Mouse (Mus musculus) MEL (cell line): ENCODE measurements around the gene Arih2. TPM values are rescaled to one million over a fixed set of nuclear protein-coding genes. Genes with fewer than 3 reads are reported as not detected.

ENCODE experiments used
- DNase-seq: peaks from one replicate; pipeline ENCODE4 v3.0.0; 2011; ENCODE audit warnings: low read depth, low spot score
- H3K27ac ChIP-seq: 2 replicates; pipeline ENCODE4 v1.5.1; 2012; ENCODE audit warnings: low read depth, mild to moderate bottlenecking, control low read depth, low read length, moderate library complexity; ENCODE audit not compliant: control insufficient read depth
- H3K27me3 ChIP-seq, 2 experiments: fragments of 150-350 bp in 1 of 2; sonication (generic) in 1 of 2; 2 replicates each; pipeline ENCODE4 v1.6.1; 2012; ENCODE audit warnings: low read length in 2 of 2, mild to moderate bottlenecking in 2 of 2, improper control_type of control experiment in 1 of 2, moderate library complexity in 1 of 2; ENCODE audit not compliant: insufficient read depth in 2 of 2, control insufficient read depth in 1 of 2
- H3K36me3 ChIP-seq, 2 experiments: 2 replicates each; pipeline ENCODE4 v1.6.1; 2012 to 2014; ENCODE audit warnings: low read length in 2 of 2, improper control_type of control experiment in 1 of 2, inconsistent platforms in 1 of 2, mild to moderate bottlenecking in 1 of 2; ENCODE audit not compliant: insufficient read depth in 2 of 2, control insufficient read depth in 1 of 2
- H3K4me1 ChIP-seq, 2 experiments: fragments of 150-350 bp in 1 of 2; sonication (generic) in 1 of 2; 2 replicates each; pipeline ENCODE4 v1.6.1; 2012; ENCODE audit warnings: low read length in 2 of 2, improper control_type of control experiment in 1 of 2, mild to moderate bottlenecking in 1 of 2; ENCODE audit not compliant: insufficient read depth in 2 of 2, control insufficient read depth in 1 of 2
- H3K4me3 ChIP-seq, 2 experiments: fragments of 150-350 bp in 1 of 2; sonication (generic) in 1 of 2; 2 replicates each; pipeline ENCODE4 v1.5.1; 2012; ENCODE audit warnings: low read depth in 2 of 2, low read length in 2 of 2, mild to moderate bottlenecking in 2 of 2, moderate library complexity in 2 of 2, control low read depth in 1 of 2, improper control_type of control experiment in 1 of 2; ENCODE audit not compliant: control insufficient read depth in 1 of 2, insufficient read depth in 1 of 2
- H3K79me2 ChIP-seq: 2 replicates; pipeline ENCODE4 v1.6.1; 2012; ENCODE audit warnings: mild to moderate bottlenecking, low read length, moderate library complexity; ENCODE audit not compliant: control insufficient read depth, poor library complexity, insufficient read depth
- H3K9ac ChIP-seq: 2 replicates; pipeline ENCODE4 v1.6.1; 2012; ENCODE audit warnings: low read depth, mild to moderate bottlenecking, control low read depth, low read length, moderate library complexity; ENCODE audit not compliant: control insufficient read depth, poor library complexity, severe bottlenecking
- H3K9me3 ChIP-seq: fragments of 150-350 bp; sonication (generic); replicated peaks from 2 replicates; pipeline ENCODE4 v1.6.1; 2012; ENCODE audit warnings: mild to moderate bottlenecking, low read length, improper control_type of control experiment, moderate library complexity; ENCODE audit not compliant: insufficient read depth
- BHLHE40 ChIP-seq: IDR thresholded peaks from 2 replicates; pipeline ENCODE4 v1.6.1; 2012; ENCODE audit warnings: low read depth, mild to moderate bottlenecking, inconsistent platforms, low read length, improper control_type of control experiment, borderline replicate concordance
- CHD1 ChIP-seq: IDR thresholded peaks from 2 replicates; pipeline ENCODE4 v1.6.1; 2012; ENCODE audit warnings: low read depth, mild to moderate bottlenecking, inconsistent platforms, low read length, improper control_type of control experiment
- CHD2 ChIP-seq: IDR thresholded peaks from 2 replicates; pipeline ENCODE4 v1.6.1; 2011; ENCODE audit warnings: low read length, improper control_type of control experiment
- CTCF ChIP-seq, 3 experiments: IDR thresholded peaks in 2 of 3; conservative IDR thresholded peaks in 1 of 3; 2 replicates each; pipeline ENCODE4 v1.5.1; 2011 to 2012; ENCODE audit warnings: low read length in 3 of 3, low read depth in 2 of 3, mild to moderate bottlenecking in 2 of 3, improper control_type of control experiment in 1 of 3, inconsistent platforms in 1 of 3, mixed read lengths in 1 of 3, moderate library complexity in 1 of 3; ENCODE audit not compliant: control insufficient read depth in 1 of 3, insufficient read depth in 1 of 3, poor library complexity in 1 of 3, severe bottlenecking in 1 of 3
- E2F4 ChIP-seq: IDR thresholded peaks from 2 replicates; pipeline ENCODE4 v1.6.1; 2011; ENCODE audit warnings: low read depth, low read length, improper control_type of control experiment, borderline replicate concordance
- ELF1 ChIP-seq: IDR thresholded peaks from 2 replicates; pipeline ENCODE4 v1.6.1; 2014; ENCODE audit warnings: low read depth, mild to moderate bottlenecking, inconsistent platforms, low read length, improper control_type of control experiment, moderate library complexity
- EP300 ChIP-seq, 2 experiments: IDR thresholded peaks; 2 replicates each; pipeline ENCODE4 v1.6.1; 2011; ENCODE audit warnings: improper control_type of control experiment in 2 of 2, low read length in 2 of 2, low read depth in 1 of 2, mild to moderate bottlenecking in 1 of 2
- ETS1 ChIP-seq: IDR thresholded peaks from 2 replicates; pipeline ENCODE4 v1.6.1; 2012; ENCODE audit warnings: low read depth, mild to moderate bottlenecking, inconsistent platforms, low read length, improper control_type of control experiment, moderate library complexity
- GABPA ChIP-seq: IDR thresholded peaks from 2 replicates; pipeline ENCODE4 v1.6.1; 2012; ENCODE audit warnings: low read depth, mild to moderate bottlenecking, inconsistent platforms, low read length, improper control_type of control experiment, moderate library complexity
- GATA1 ChIP-seq: IDR thresholded peaks from 2 replicates; pipeline ENCODE4 v1.6.1; 2011; ENCODE audit warnings: low read depth, low read length, improper control_type of control experiment
- HCFC1 ChIP-seq: IDR thresholded peaks from 2 replicates; pipeline ENCODE4 v1.6.1; 2012; ENCODE audit warnings: low read depth, mild to moderate bottlenecking, inconsistent platforms, low read length, improper control_type of control experiment, moderate library complexity
- JUND ChIP-seq: IDR thresholded peaks from 2 replicates; pipeline ENCODE4 v1.6.1; 2011; ENCODE audit warnings: low read depth, mild to moderate bottlenecking, improper control_type of control experiment, low read length
- MAFK ChIP-seq: IDR thresholded peaks from 2 replicates; pipeline ENCODE4 v1.6.1; 2011; ENCODE audit warnings: low read depth, mild to moderate bottlenecking, low read length, improper control_type of control experiment, borderline replicate concordance
- MAX ChIP-seq: IDR thresholded peaks from 2 replicates; pipeline ENCODE4 v1.6.1; 2011; ENCODE audit warnings: low read length, improper control_type of control experiment
- MAZ ChIP-seq: IDR thresholded peaks from 2 replicates; pipeline ENCODE4 v1.6.1; 2012; ENCODE audit warnings: low read depth, mild to moderate bottlenecking, inconsistent platforms, low read length, improper control_type of control experiment
- MXI1 ChIP-seq: IDR thresholded peaks from 2 replicates; pipeline ENCODE4 v1.6.1; 2011; ENCODE audit warnings: mild to moderate bottlenecking, low read depth, low read length, improper control_type of control experiment
- MYB ChIP-seq: IDR thresholded peaks from 2 replicates; pipeline ENCODE4 v1.6.1; 2011; ENCODE audit warnings: mild to moderate bottlenecking, low read depth, low read length, improper control_type of control experiment
- NELFE ChIP-seq: IDR thresholded peaks from 2 replicates; pipeline ENCODE4 v1.6.1; 2011; ENCODE audit warnings: low read depth, low read length, improper control_type of control experiment
- NRF1 ChIP-seq: IDR thresholded peaks from 2 replicates; pipeline ENCODE4 v1.6.1; 2014; ENCODE audit warnings: low read depth, mild to moderate bottlenecking, inconsistent platforms, low read length, improper control_type of control experiment, moderate library complexity; ENCODE audit not compliant: poor library complexity, insufficient read depth, severe bottlenecking
- POLR2A ChIP-seq, 2 experiments: IDR thresholded peaks; 2 replicates each; pipeline ENCODE4 v1.6.1; 2011 to 2012; ENCODE audit warnings: low read length in 2 of 2, mild to moderate bottlenecking in 2 of 2, control low read depth in 1 of 2, improper control_type of control experiment in 1 of 2, low read depth in 1 of 2, moderate library complexity in 1 of 2; ENCODE audit not compliant: control insufficient read depth in 1 of 2, insufficient read depth in 1 of 2, poor library complexity in 1 of 2
- POLR2AphosphoS2 ChIP-seq: IDR thresholded peaks from 2 replicates; pipeline ENCODE4 v1.6.1; 2011; ENCODE audit warnings: low read length, improper control_type of control experiment
- POLR2AphosphoS5 ChIP-seq: IDR thresholded peaks from 2 replicates; pipeline ENCODE4 v1.6.1; 2012; ENCODE audit warnings: low read depth, borderline replicate concordance, mild to moderate bottlenecking, inconsistent platforms, low read length, moderate library complexity, mixed read lengths
- RAD21 ChIP-seq: IDR thresholded peaks from 2 replicates; pipeline ENCODE4 v1.6.1; 2011; ENCODE audit warnings: mild to moderate bottlenecking, low read depth, low read length, improper control_type of control experiment
- RCOR1 ChIP-seq: IDR thresholded peaks from 2 replicates; pipeline ENCODE4 v1.6.1; 2012; ENCODE audit warnings: low read depth, mild to moderate bottlenecking, inconsistent platforms, low read length, improper control_type of control experiment
- SIN3A ChIP-seq: IDR thresholded peaks from 2 replicates; pipeline ENCODE4 v1.6.1; 2012; ENCODE audit warnings: low read length, improper control_type of control experiment, inconsistent platforms
- SMC3 ChIP-seq: IDR thresholded peaks from 2 replicates; pipeline ENCODE4 v1.6.1; 2011; ENCODE audit warnings: low read depth, low read length, improper control_type of control experiment
- TAL1 ChIP-seq: IDR thresholded peaks from 2 replicates; pipeline ENCODE4 v1.6.1; 2012; ENCODE audit warnings: mild to moderate bottlenecking, inconsistent platforms, low read length, moderate library complexity, mixed read lengths
- TBP ChIP-seq: IDR thresholded peaks from 2 replicates; pipeline ENCODE4 v1.8.0; 2011; ENCODE audit warnings: low read depth, low read length, improper control_type of control experiment
- TCF12 ChIP-seq: IDR thresholded peaks from 2 replicates; pipeline ENCODE4 v1.6.1; 2014; ENCODE audit warnings: low read depth, mild to moderate bottlenecking, inconsistent platforms, low read length, improper control_type of control experiment, moderate library complexity
- UBTF ChIP-seq: IDR thresholded peaks from 2 replicates; pipeline ENCODE4 v1.6.1; 2012; ENCODE audit warnings: low read depth, mild to moderate bottlenecking, inconsistent platforms, low read length, improper control_type of control experiment, moderate library complexity, borderline replicate concordance; ENCODE audit not compliant: insufficient read depth
- USF2 ChIP-seq, 2 experiments: IDR thresholded peaks; 2 replicates each; pipeline ENCODE4 v1.6.1; 2011 to 2012; ENCODE audit warnings: improper control_type of control experiment in 2 of 2, low read length in 2 of 2, borderline replicate concordance in 1 of 2, inconsistent platforms in 1 of 2, low read depth in 1 of 2, mild to moderate bottlenecking in 1 of 2; ENCODE audit not compliant: insufficient read depth in 1 of 2
- ZKSCAN1 ChIP-seq: IDR thresholded peaks from 2 replicates; pipeline ENCODE4 v1.6.1; 2012; ENCODE audit warnings: low read depth, mild to moderate bottlenecking, inconsistent platforms, low read length, improper control_type of control experiment, moderate library complexity
- ZNF384 ChIP-seq: IDR thresholded peaks from 2 replicates; pipeline ENCODE4 v1.6.1; 2012; ENCODE audit warnings: low read depth, mild to moderate bottlenecking, inconsistent platforms, low read length, improper control_type of control experiment
- polyA plus RNA-seq, 2 experiments: library from polyadenylated mRNA; stranded (reverse) in 1 of 2; unstranded in 1 of 2; fragments of >175 nt in 1 of 2; fragments of >200 nt in 1 of 2; gene quantifications; 2 replicates each; pipeline versions ENCODE4 v1.2.1 to v1.2.4; 2012; ENCODE audit warnings: low replicate concordance in 2 of 2, low read depth in 1 of 2; ENCODE audit not compliant: insufficient read length in 2 of 2, insufficient read depth in 1 of 2, missing spikeins in 1 of 2
- total RNA-seq: library from RNA; depleted of rRNA; stranded (reverse); fragments of 300-350 nt; gene quantifications from 2 replicates; pipeline ENCODE4 v1.2.3, GENCODE M21; 2012

Gene Arih2
- total and polyA plus RNA-seq, 3 experiments, result 59.6 to 66.5 TPM; not detected in 1

- TF ChIP-seq GABPA (no peak), JUND (no peak), MYB (no peak), ZNF384 (peak; percentile 86), HCFC1 (peak; percentile 26; the same call in 1 of the 2 replicates), RAD21 (no peak), GATA1 (peak; percentile 38; the same call in 1 of the 2 replicates), MAX (peak; percentile 90), NELFE (peak; percentile 26; the same call in 1 of the 2 replicates), ETS1 (0 out of 2 replicates have a peak, but pooled peaks have one; percentile 10), CTCF (IDR thresholded peaks at IDR 0.05 in 2 of 3, conservative IDR thresholded peaks at IDR 0.05 in 1 of 3; ENCODE audit: control insufficient read depth in 1 of 3, insufficient read depth in 1 of 3, low read depth in 2 of 3, low read length in 3 of 3, poor library complexity in 1 of 3, severe bottlenecking in 1 of 3) (no peak), SIN3A (peak; percentile 88), TAL1 (peak; percentile 36), EP300 (IDR thresholded peaks at IDR 0.05; ENCODE audit: low read depth in 1 of 2, low read length in 2 of 2) (peak; percentile 56 to 77), MXI1 (peak; percentile 97), UBTF (no peak), POLR2AphosphoS2 (no peak), POLR2AphosphoS5 (no peak)
Measured at GRCm38 (mm10) chr9:108631631-108632256, 17.4 kb downstream of the Arih2 start (continued).

GRCm38 (mm10) chr9:108630683-108631082, 18.5 kb downstream of the Arih2 start:
- no peaks in the 10 kb centered on the region for H3K27me3 ChIP-seq
- peaks cover 34 to 50% of the 10 kb centered on the region in 2 experiments for H3K36me3 ChIP-seq
- no peak overlapping the region for H3K9ac ChIP-seq
- peak overlapping the region; percentile 66 for H3K27ac ChIP-seq
- peaks cover 22 to 51% of the 10 kb centered on the region in 2 experiments for H3K4me1 ChIP-seq
- peaks cover 24% of the 10 kb centered on the region for H3K79me2 ChIP-seq
- H3K4me3 ChIP-seq, result no peak overlapping the region
- H3K9me3 ChIP-seq, result no peaks in the 10 kb centered on the region
- peak; percentile 72 for DNase-seq
- TF ChIP-seq MXI1 (peak; percentile 66), TCF12 (peak; percentile 16; the same call in 1 of the 2 replicates), ETS1 (peak; percentile 72), POLR2A (IDR thresholded peaks at IDR 0.05; ENCODE audit: control insufficient read depth in 1 of 2, insufficient read depth in 1 of 2, low read depth in 1 of 2, low read length in 2 of 2, poor library complexity in 1 of 2) (no peak), ZKSCAN1 (no peak), HCFC1 (no peak), MAFK (peak; percentile 45; the same call in 1 of the 2 replicates), POLR2AphosphoS5 (no peak), JUND (no peak), MAZ (no peak), SMC3 (no peak), CHD2 (no peak), RAD21 (no peak), RCOR1 (no peak), E2F4 (no peak), CHD1 (no peak), SIN3A (peak; percentile 64), NRF1 (no peak), GATA1 (no peak; the same call in 1 of the 2 replicates), EP300 (IDR thresholded peaks at IDR 0.05; ENCODE audit: low read depth in 1 of 2, low read length in 2 of 2) (peak in 1 of 2 experiments; percentile 84; a peak in 2 of 4 replicates), BHLHE40 (no peak), USF2 (IDR thresholded peaks at IDR 0.05; ENCODE audit: borderline replicate concordance in 1 of 2, insufficient read depth in 1 of 2, low read depth in 1 of 2, low read length in 2 of 2) (no peak), UBTF (no peak), NELFE (no peak), ELF1 (no peak), TBP (no peak), GABPA (no peak), TAL1 (peak; percentile 5; the same call in 1 of the 2 replicates)
